Mouse (Mus musculus) midbrain, postnatal 0 days (tissue): ENCODE measurements around the gene Tuft1. TPM values are rescaled to one million over a fixed set of nuclear protein-coding genes. Genes with fewer than 3 reads are reported as not detected.

ENCODE experiments used
- ATAC-seq: fragments of 200-750 bp; cut with Nextera tagmentation; 2 replicates; pipeline ENCODE4 v1.8.0; 2017; ENCODE audit warnings: moderate number of reproducible peaks, mild to moderate bottlenecking, moderate TSS enrichment, moderate library complexity; ENCODE audit not compliant: low FRiP score
- DNase-seq: peaks from one replicate; pipeline ENCODE4 v3.0.0-alpha.2; 2015; ENCODE audit warnings: low spot score
- H3K27ac ChIP-seq: fragments of 300-500 bp; sonication (generic); 2 replicates; pipeline ENCODE4 v1.5.1; 2014; ENCODE audit warnings: low read depth, mild to moderate bottlenecking, low read length, mixed read lengths
- H3K27me3 ChIP-seq: fragments of 300-500 bp; sonication (generic); 2 replicates; pipeline ENCODE4 v1.6.1; 2014; ENCODE audit warnings: low read length, control low read depth, mixed read lengths; ENCODE audit not compliant: insufficient read depth
- H3K36me3 ChIP-seq: fragments of 300-500 bp; sonication (generic); 2 replicates; pipeline ENCODE4 v1.6.1; 2014; ENCODE audit warnings: low read length, control low read depth, mixed read lengths; ENCODE audit not compliant: insufficient read depth
- H3K4me1 ChIP-seq: fragments of 300-500 bp; sonication (generic); 2 replicates; pipeline ENCODE4 v1.6.1; 2014; ENCODE audit warnings: mild to moderate bottlenecking, control low read depth, antibody characterized with exemption, low read length, mixed read lengths; ENCODE audit not compliant: insufficient read depth
- H3K4me2 ChIP-seq: fragments of 300-500 bp; sonication (generic); 2 replicates; pipeline ENCODE4 v1.6.1; 2014; ENCODE audit warnings: low read depth, mild to moderate bottlenecking, low read length, mixed read lengths; ENCODE audit not compliant: poor library complexity, severe bottlenecking
- H3K4me3 ChIP-seq: fragments of 300-500 bp; sonication (generic); 2 replicates; pipeline ENCODE4 v1.5.1; 2014; ENCODE audit warnings: low read depth, mild to moderate bottlenecking, low read length, moderate library complexity
- H3K9ac ChIP-seq: fragments of 300-500 bp; sonication (generic); replicated peaks from 2 replicates; pipeline ENCODE4 v1.6.1; 2014; ENCODE audit warnings: mild to moderate bottlenecking, low read length, moderate library complexity, mixed read lengths; ENCODE audit not compliant: poor library complexity, severe bottlenecking
- H3K9me3 ChIP-seq: fragments of 300-500 bp; sonication (generic); 2 replicates; pipeline ENCODE4 v1.6.1; 2016; ENCODE audit warnings: low read length, control low read depth
- CTCF ChIP-seq: IDR thresholded peaks from 2 replicates; pipeline ENCODE4 v1.5.1; 2016; ENCODE audit warnings: antibody characterized with exemption, mild to moderate bottlenecking
- WGBS: fragments of 180-500 bp; shearing (Covaris S2); extraction: QIAGEN DNeasy Blood & Tissue Kit; methylation state at CpG from one replicate; pipeline ENCODE4 v1.1.7; 2014; 5-methylcytosine and 5-hydroxymethylcytosine counted together
- polyA plus RNA-seq: library from polyadenylated mRNA; unstranded; fragments of >200 nt; fragmentation: Nextera tagmentation; extraction: Ambion mirVana; gene quantifications from 2 replicates; pipeline ENCODE4 v1.2.1, GENCODE M21; 2015
- total RNA-seq: library from RNA; depleted of rRNA; stranded (reverse); fragments of >200 nt; gene quantifications from 2 replicates; pipeline ENCODE4 v1.2.3, GENCODE M21; 2014

Tuft1 gene
- total and polyA plus RNA-seq, 2 experiments from 2014 or later, result 5.9 to 11.1 TPM

- Histone ChIP-seq H3K9ac (peak within 1 kb of the TSS; percentile 91), H3K27me3 (no peaks in the 10 kb centered on the region), H3K4me1 (peaks cover 14% of the 10 kb centered on the region), H3K4me3 (peak within 1 kb of the TSS; percentile 85), H3K9me3 (no peaks in the 10 kb centered on the region), H3K36me3 (no peaks in the 10 kb centered on the region), H3K27ac (peak within 1 kb of the TSS; percentile 94), H3K4me2 (peak within 1 kb of the TSS; percentile 80)
- TF ChIP-seq CTCF, result no peak
- ATAC-seq, result peak; percentile 98
- WGBS, result under 1% methylated on average over 42 of the region's 42 CpGs
- peak; percentile 98 for DNase-seq
Measured at GRCm38 (mm10) chr3:94582456-94582891, 76.2 kb downstream of the Tuft1 start, which contains the start of gene Snx27. Gene Snx27 (minus strand): TSS chr3:94582716.

GRCm38 (mm10) chr3:94581793-94582455 is 76.7 kb downstream of the Tuft1 start:
- peak; percentile 77 for ATAC-seq
- peaks cover 14% of the 10 kb centered on the region for H3K4me1 ChIP-seq
- no peaks in the 10 kb centered on the region for H3K9me3 ChIP-seq
- TF ChIP-seq CTCF, result no peak
- peak overlapping the region; percentile 94 for H3K27ac ChIP-seq
- H3K9ac ChIP-seq, result peak overlapping the region; percentile 91
- no peaks in the 10 kb centered on the region for H3K27me3 ChIP-seq
- 0% methylated on average over 34 of the region's 48 CpGs for WGBS
- H3K4me2 ChIP-seq, result peak overlapping the region; percentile 80
- H3K4me3 ChIP-seq, result peak overlapping the region; percentile 85
- H3K36me3 ChIP-seq, result no peaks in the 10 kb centered on the region
- DNase-seq, result peak; percentile 41

GRCm38 (mm10) chr3:94581138-94581780 is 77.4 kb downstream of the Tuft1 start:
- H3K9me3 ChIP-seq, result no peaks in the 10 kb centered on the region
- TF ChIP-seq CTCF, result no peak
- H3K4me2 ChIP-seq, result peak overlapping the region; percentile 80
- WGBS, result under 1% methylated on average over 16 of the region's 16 CpGs
- H3K9ac ChIP-seq, result peak overlapping the region; percentile 91
- peaks cover 14% of the 10 kb centered on the region for H3K4me1 ChIP-seq
- peak; percentile 45 for DNase-seq
- H3K4me3 ChIP-seq, result peak overlapping the region; percentile 85
- H3K27ac ChIP-seq, result peak overlapping the region; percentile 94
- no peaks in the 10 kb centered on the region for H3K27me3 ChIP-seq
- H3K36me3 ChIP-seq, result no peaks in the 10 kb centered on the region
- no peak for ATAC-seq

DNA sequence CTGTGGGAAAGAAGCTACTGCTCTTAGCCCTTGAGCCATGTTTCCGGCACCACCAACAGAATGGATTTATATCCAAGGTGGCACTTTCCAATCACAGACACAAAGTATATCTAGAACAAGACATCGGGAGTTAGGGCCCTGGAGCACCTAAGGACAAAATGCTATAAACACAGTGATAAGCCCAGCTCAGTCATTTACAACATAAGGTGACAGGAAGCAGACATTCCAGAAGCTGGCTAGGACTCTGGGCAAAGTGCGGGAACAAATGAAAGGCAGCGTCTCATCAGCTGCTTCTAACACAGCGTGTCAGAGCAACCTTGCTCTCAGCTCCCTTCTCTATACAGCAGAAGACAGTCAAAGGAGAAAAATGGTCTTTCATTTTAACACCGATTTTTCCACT is 84.2 kb downstream of the Tuft1 start:
- no peak overlapping the region for H3K27ac ChIP-seq
- 87% methylated on average over 6 of the region's 6 CpGs for WGBS
- H3K9ac ChIP-seq, result no peak overlapping the region
- H3K4me1 ChIP-seq, result peaks cover 5% of the 10 kb centered on the region
- no peak overlapping the region for H3K4me3 ChIP-seq
- no peaks in the 10 kb centered on the region for H3K36me3 ChIP-seq
- no peak overlapping the region for H3K4me2 ChIP-seq
- H3K27me3 ChIP-seq, result no peaks in the 10 kb centered on the region
- no peaks in the 10 kb centered on the region for H3K9me3 ChIP-seq
- ATAC-seq (no peak), DNase-seq (no peak)
- TF ChIP-seq CTCF, result no peak

DNA sequence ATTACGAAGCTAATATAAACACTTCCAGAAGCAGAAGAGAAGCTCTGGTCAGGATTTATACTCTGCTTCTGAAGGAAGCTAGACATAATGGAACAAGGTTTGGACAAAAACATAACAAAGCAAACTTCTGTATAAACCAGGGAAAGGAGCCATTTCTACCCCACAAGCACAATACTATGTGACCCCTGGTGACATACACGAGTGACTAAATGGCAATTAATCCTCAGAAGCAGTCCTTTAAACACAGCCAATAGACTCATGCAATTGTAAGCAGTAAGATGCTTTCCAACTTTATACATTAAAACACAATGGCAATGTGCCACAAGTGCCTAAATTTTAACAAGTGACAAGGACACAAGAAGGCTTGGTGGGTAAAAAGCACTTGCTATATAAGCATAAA is 91.4 kb downstream of the Tuft1 start:
- DNase-seq, result no peak
- no peak for ATAC-seq
- Histone ChIP-seq H3K9me3 (no peaks in the 10 kb centered on the region), H3K4me3 (no peak overlapping the region), H3K4me1 (0 out of 2 replicates have a peak, but pooled peaks cover 4% of the 10 kb centered on the region), H3K4me2 (no peak overlapping the region), H3K27me3 (no peaks in the 10 kb centered on the region), H3K27ac (no peak overlapping the region), H3K36me3 (no peaks in the 10 kb centered on the region), H3K9ac (no peak overlapping the region)
- 68% methylated on average over 2 of the region's 2 CpGs for WGBS
- TF ChIP-seq CTCF, result no peak

DNA sequence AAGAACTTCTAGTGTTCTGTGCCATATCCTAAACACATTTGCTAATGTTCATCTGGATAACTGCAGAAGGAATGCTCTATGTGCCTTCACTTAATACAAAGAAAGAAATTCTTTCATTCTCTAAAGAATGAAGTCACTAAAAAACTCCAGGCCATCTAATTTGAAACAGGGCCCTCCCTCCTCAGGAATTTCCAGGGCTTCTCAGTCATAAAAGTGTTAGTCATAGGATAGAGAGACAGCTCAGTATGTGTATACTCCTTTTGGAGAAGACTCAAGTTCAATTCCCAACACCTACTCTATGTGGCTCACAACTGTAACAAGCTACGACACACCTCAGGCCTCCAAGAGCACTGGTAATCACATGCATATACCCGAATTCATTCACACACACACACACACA is 93.1 kb downstream of the Tuft1 start:
- no peak overlapping the region for H3K4me2 ChIP-seq
- no peak overlapping the region for H3K27ac ChIP-seq
- TF ChIP-seq CTCF, result no peak
- ATAC-seq (no peak), DNase-seq (no peak)
- H3K27me3 ChIP-seq, result no peaks in the 10 kb centered on the region
- no peaks in the 10 kb centered on the region for H3K9me3 ChIP-seq
- H3K36me3 ChIP-seq, result no peaks in the 10 kb centered on the region; the same call in 1 of the 2 replicates
- no peak overlapping the region for H3K4me3 ChIP-seq
- WGBS, result 87% methylated on average over 2 of the region's 2 CpGs
- no peak overlapping the region for H3K9ac ChIP-seq
- H3K4me1 ChIP-seq, result 0 out of 2 replicates have a peak, but pooled peaks cover 4% of the 10 kb centered on the region
